Mouse (Mus musculus): Measurements from ENCODE around the gene Galnt2.

DNA sequence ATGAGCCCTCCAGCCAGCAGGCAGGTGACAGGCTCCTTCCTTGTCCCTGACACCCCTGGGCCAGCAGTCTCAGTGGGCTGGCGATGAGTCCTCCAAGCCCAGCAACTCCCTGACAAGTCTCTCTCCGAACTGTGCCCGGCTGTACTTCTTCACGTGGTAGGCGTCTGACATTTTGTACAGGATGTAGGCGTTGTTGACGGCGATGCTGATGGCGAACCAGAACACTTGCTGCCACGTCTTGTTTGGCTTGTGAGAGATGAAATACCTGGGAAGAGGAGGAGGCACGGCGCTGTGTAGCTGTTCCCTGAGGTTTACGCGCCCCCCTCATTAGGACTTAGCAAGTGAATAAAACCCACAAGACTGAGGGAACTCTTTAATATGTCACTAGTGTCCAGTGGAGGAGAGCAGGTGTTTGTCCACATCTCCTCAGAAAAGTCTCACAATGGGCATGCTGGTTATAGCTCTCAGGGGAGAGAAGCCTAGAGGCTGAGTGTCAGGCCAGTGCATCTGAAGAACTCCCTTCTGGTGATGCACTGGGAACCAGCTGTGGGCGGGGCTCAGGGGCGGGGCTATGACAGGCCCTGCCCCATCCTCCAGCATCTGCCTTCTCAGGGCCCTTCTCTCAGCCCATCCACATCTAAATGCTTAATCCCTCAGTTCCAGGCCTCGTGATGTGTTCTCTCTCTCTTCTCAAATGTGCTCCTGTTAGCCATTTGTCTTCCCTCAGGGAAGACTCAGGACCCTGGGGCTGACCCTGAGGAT, 139.4 kb downstream of the Galnt2 start:
- no peak for TF ChIP-seq POLR2A (IDR thresholded peaks at IDR 0.05; ENCODE audit: low read depth, low read length)
- no peak for TF ChIP-seq SMC3 (IDR thresholded peaks at IDR 0.05; ENCODE audit: low read depth, low read length)
- TF ChIP-seq EP300 (IDR thresholded peaks at IDR 0.05; ENCODE audit: low read length): no peak

Measured in CH12.LX (cell line).